Mouse (Mus musculus): Measurements from ENCODE around the gene Lix1.

The Lix1 gene

DNA sequence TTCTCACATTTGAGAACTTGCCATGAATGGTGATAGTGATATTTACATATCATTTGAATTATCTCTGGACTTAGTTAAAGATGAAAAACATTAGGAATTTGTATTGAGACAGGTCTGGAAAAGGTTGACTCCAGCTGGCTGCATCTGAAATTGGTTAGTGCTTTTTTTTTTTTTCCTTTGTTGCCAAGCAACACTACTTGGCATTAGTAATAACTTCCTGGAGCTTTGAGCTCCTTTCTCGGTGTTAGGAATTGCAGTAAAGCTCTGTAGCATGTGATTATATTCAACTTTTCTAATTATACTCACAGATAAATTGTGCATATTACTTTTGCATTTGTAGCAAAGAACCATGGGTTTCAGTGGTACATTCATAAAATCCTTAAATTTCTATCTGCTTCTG, 96.4 kb downstream of the Lix1 start:
- DNase-seq: no peak

DNA sequence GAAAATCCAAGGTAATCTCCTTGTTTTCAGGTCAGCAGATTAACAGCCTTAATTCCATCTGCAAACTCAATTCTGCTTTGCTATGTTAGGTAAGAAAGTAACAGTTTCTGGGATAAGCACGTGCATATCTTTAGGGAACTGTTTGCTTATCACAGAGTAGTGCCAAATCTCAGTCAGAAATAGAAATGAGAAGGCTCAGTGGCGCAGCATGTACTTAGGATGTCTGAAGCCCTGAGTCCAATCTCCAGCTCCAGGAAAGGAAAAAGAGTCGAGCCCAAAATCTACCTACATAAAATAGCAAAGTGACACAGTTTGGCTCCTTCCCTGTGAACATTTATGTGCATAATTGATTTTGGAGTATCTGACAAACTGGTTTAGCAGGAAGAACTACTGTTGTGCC, 96.8 kb downstream of the Lix1 start:
- DNase-seq: no peak

DNA sequence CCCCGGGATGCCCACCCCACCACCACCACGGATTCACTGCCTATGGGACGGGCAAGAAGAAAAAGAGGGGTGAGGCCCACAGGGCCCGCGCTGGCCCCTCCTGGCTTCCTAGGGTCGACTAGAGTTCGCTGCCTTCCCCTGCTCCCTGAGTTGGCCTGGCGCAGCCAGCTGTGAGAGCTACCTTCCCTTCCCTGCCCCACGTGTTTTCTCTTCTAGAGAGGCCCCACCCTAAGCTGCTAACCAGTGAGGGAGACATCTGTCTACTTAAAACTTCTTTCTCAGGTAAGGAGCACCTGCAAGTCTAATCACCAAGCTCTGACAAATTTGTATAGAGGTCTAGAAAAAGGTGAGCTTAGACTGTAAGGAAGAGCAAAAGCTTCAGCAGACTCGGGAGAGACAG, 104.2 kb downstream of the Lix1 start:
- DNase-seq: no peak

Measured in kidney, postnatal 4 days (tissue).